Mouse (Mus musculus) stomach, postnatal 0 days (tissue): Measurements from ENCODE around the gene Sbf2.

Experiments used
- CTCF ChIP-seq: IDR thresholded peaks from 2 replicates; pipeline ENCODE4 v1.5.1; 2016; ENCODE audit warnings: antibody characterized with exemption, low read depth, mild to moderate bottlenecking, moderate library complexity
- EP300 ChIP-seq: optimal IDR thresholded peaks from 2 replicates; pipeline ENCODE3; 2016; ENCODE audit warnings: antibody characterized with exemption

DNA sequence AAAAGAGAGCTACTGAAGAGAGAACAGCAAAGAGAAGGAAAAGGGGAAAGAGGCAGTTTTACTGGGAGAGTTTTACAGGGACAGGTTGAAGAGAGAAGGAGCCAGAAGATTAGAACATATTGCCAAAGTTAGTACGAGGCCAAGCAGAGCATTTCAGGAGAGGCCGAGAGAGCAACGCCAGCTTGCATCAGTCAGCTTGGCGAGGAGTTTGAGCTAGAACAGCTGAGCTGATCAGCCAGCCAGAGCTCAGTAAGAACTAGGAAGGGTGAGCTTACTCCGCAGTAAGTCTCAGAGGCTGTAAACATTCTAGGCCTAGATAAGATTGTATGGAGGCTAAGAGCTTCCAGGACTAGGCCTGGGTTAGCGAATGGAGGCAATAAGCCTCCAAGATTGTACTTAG is 222.1 kb downstream of the Sbf2 start:
- TF ChIP-seq CTCF: no peak
- TF ChIP-seq EP300: no peak
